Mouse (Mus musculus) cerebellum, adult 2 months (tissue): ENCODE results near the gene Cyp2w1.

Experiments
- CTCF ChIP-seq: fragments of 200-500 bp; IDR thresholded peaks from 2 replicates; pipeline ENCODE4 v1.5.1; 2011; ENCODE audit warnings: low read depth, mild to moderate bottlenecking, control low read depth, low read length, moderate library complexity, borderline replicate concordance; ENCODE audit not compliant: insufficient read depth
- POLR2A ChIP-seq: fragments of 200-500 bp; IDR thresholded peaks from 2 replicates; pipeline ENCODE4 v1.6.1; 2011; ENCODE audit warnings: low read length, control low read depth, borderline replicate concordance; ENCODE audit not compliant: insufficient read depth

DNA sequence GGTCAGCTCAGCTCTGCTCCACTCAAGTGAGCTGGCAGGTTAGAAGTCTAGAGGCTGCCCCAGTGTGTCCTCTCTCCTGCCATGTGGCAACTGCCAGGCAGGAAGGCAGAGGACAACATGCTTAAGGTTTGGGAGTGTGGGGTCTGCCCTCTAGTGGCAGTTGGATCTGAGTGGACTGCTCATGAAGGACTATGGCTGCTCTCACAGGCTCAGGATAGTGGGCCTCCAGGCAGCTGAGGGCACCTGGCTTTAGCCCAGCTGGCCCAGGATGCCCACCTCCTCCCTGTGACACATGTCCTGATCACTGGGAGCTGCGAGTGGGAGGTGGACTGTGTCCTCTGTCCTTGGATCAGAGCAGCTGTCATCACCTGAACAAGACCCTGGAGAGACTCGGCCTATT lies 6.2 kb downstream of the Cyp2w1 start:
- TF ChIP-seq POLR2A (no peak), CTCF (peak; percentile 79; the same call in 1 of the 2 replicates)
